Mouse (Mus musculus): ENCODE results near the gene Aadacl2. TPM values are rescaled to one million over a fixed set of nuclear protein-coding genes. Genes with fewer than 3 reads are reported as not detected.

Gene Aadacl2
- polyA plus RNA-seq (2014; fragmentation: Nextera tagmentation; extraction: Ambion mirVana), result not detected in 2 replicates

DNA sequence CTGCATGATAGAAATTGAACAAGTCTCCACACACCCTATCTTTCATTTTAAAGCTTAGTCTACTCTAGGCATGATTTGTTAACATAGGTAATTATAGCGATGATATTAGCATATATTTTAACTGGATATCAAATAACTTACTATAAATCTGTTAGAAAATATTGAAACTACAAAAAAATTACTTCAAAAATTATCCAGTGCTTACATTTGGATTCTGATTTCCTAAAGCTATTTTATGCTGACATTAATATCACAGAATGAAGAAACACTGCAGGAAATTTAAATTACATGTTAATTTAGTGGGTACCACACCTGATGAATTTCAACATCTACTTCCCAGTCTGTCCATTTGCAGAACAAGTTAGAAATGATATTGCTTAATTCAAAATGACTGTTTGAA is at the start of gene Aadacl2:
Aadacl2 (plus strand) TSS at position 301 of the 400 bp plus-strand sequence.
- DNase-seq (ENCODE audit: low spot score) (no peak), ATAC-seq (ENCODE audit: low FRiP score) (no peak)
- Histone ChIP-seq H3K4me1 (replicated peaks; ENCODE audit: control insufficient read depth, insufficient read depth, low read length) (no peaks in the 10 kb centered on the region), H3K9ac (no peak within 1 kb of the TSS), H3K36me3 (replicated peaks; ENCODE audit: control insufficient read depth, insufficient read depth) (no peaks in the 10 kb centered on the region), H3K4me3 (replicated peaks; ENCODE audit: low read length) (no peak within 1 kb of the TSS), H3K27ac (no peak within 1 kb of the TSS), H3K4me2 (replicated peaks) (no peak within 1 kb of the TSS), H3K9me3 (ENCODE audit: control insufficient read depth, low read length) (no peaks in the 10 kb centered on the region), H3K27me3 (ENCODE audit: control insufficient read depth, insufficient read depth, low read length) (no peaks in the 10 kb centered on the region)
- 90% methylated on average over 1 of the region's 1 CpGs for WGBS

DNA sequence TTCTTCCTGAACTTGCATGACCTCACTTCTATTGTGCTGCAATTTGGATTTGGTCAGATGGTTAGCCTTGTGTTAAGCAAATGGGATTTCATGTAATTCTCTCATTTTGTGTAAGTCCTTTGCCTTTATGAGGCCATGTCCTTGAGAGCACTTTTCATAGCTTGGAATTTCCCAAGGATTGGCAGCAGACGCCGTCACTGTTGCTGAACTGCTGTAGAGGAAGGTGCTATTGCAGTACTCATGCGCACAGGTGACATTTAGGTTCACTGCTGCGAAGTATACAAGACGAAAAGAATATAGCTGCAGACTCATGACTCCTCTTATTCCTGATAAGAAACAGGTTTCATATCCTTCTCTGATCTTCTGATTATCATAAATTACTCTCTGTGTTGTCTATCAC is 35.7 kb upstream of the Aadacl2 start:
- WGBS, result 90% methylated on average over 5 of the region's 5 CpGs
- H3K9me3 ChIP-seq (ENCODE audit: control insufficient read depth, low read length), result no peaks in the 10 kb centered on the region
- no peak overlapping the region for H3K27ac ChIP-seq
- ATAC-seq (ENCODE audit: low FRiP score) (no peak), DNase-seq (ENCODE audit: low spot score) (no peak)
- no peaks in the 10 kb centered on the region for H3K36me3 ChIP-seq (replicated peaks; ENCODE audit: control insufficient read depth, insufficient read depth)
- H3K4me1 ChIP-seq (replicated peaks; ENCODE audit: control insufficient read depth, insufficient read depth, low read length), result no peaks in the 10 kb centered on the region
- H3K9ac ChIP-seq, result no peak overlapping the region
- no peak overlapping the region for H3K4me2 ChIP-seq (replicated peaks)
- H3K27me3 ChIP-seq (ENCODE audit: control insufficient read depth, insufficient read depth, low read length), result no peaks in the 10 kb centered on the region
- no peak overlapping the region for H3K4me3 ChIP-seq (replicated peaks; ENCODE audit: low read length)

DNA sequence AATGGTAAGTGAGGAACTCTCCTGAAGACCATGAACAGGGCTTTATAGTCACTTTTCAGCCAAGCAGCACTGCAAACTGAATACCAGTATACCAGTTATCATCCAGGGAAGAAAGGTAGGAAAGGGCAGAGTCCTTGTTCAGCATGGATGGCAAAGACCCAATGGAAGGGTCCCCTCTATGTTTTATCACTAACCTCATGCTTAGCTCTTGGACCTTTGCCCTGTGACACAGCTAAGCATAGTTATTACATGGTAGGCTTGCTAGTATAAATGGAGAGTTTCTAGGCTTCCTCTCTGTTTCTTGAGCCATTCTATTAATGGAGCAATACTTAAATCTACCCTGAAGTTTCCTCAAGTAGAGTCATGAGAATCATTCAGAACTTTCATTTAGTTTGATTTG is 32.0 kb upstream of the Aadacl2 start:
- ATAC-seq (ENCODE audit: low FRiP score) (no peak), DNase-seq (ENCODE audit: low spot score) (no peak)
- H3K36me3 ChIP-seq (replicated peaks; ENCODE audit: control insufficient read depth, insufficient read depth), result no peaks in the 10 kb centered on the region
- H3K27ac ChIP-seq, result no peak overlapping the region
- no peak overlapping the region for H3K4me2 ChIP-seq (replicated peaks)
- no peak overlapping the region for H3K4me3 ChIP-seq (replicated peaks; ENCODE audit: low read length)
- no peaks in the 10 kb centered on the region for H3K9me3 ChIP-seq (ENCODE audit: control insufficient read depth, low read length)
- no peaks in the 10 kb centered on the region for H3K27me3 ChIP-seq (ENCODE audit: control insufficient read depth, insufficient read depth, low read length)
- H3K9ac ChIP-seq, result no peak overlapping the region
- no peaks in the 10 kb centered on the region for H3K4me1 ChIP-seq (replicated peaks; ENCODE audit: control insufficient read depth, insufficient read depth, low read length)

DNA sequence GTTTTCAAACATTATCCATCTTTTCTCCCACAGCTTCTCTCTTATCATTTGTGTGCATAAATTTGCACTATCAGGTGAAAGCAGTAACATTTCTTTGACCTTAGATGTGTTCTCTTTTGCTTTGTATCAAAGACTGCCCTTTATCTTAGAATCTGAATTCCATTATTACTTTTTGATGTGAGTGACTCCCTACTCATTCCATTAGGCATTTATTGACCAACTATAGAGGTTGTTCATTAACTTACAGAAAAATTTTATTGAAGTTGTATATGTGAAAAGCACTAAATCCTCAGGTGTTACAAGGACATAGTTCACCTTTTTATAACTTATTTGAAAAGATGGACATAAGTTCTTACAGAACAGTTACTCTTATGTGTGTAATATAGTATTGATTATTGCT is 2.9 kb upstream of the Aadacl2 start:
- H3K4me2 ChIP-seq (replicated peaks), result no peak overlapping the region
- no peaks in the 10 kb centered on the region for H3K4me1 ChIP-seq (replicated peaks; ENCODE audit: control insufficient read depth, insufficient read depth, low read length)
- H3K9ac ChIP-seq, result no peak overlapping the region

DNA sequence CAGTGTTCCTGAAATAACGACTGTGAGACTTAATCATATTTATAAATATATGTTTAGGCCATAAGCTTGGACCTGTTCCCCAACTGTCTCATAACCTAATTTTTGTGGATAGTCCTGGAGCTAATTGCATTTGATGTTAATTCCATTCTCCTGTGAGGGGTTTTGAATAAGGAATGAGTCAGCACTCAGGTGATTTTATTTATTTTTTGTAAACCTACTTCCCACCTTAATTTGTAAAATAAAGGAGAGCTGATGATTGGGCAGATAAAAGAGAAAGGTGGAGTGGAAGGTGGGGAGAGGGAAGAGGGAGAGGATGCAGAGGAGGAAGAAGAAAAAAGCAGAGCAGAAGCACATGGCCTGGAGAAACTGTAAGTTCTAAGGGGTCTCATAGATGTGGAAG is 18.9 kb downstream of the Aadacl2 start, which contains the start of gene Aadac:
Aadac (plus strand) TSS at position 301 of the 400 bp plus-strand sequence.
- no peak within 1 kb of the TSS for H3K9ac ChIP-seq
- 84% methylated on average over 1 of the region's 1 CpGs for WGBS

More for the DNA sequence above, 2.9 kb upstream of the Aadacl2 start:
- H3K36me3 ChIP-seq (replicated peaks; ENCODE audit: control insufficient read depth, insufficient read depth), result no peaks in the 10 kb centered on the region
- H3K27me3 ChIP-seq (ENCODE audit: control insufficient read depth, insufficient read depth, low read length), result no peaks in the 10 kb centered on the region
- DNase-seq (ENCODE audit: low spot score) (no peak), ATAC-seq (ENCODE audit: low FRiP score) (no peak)
- no peak overlapping the region for H3K27ac ChIP-seq
- H3K9me3 ChIP-seq (ENCODE audit: control insufficient read depth, low read length), result no peaks in the 10 kb centered on the region
- no peak overlapping the region for H3K4me3 ChIP-seq (replicated peaks; ENCODE audit: low read length)

DNA sequence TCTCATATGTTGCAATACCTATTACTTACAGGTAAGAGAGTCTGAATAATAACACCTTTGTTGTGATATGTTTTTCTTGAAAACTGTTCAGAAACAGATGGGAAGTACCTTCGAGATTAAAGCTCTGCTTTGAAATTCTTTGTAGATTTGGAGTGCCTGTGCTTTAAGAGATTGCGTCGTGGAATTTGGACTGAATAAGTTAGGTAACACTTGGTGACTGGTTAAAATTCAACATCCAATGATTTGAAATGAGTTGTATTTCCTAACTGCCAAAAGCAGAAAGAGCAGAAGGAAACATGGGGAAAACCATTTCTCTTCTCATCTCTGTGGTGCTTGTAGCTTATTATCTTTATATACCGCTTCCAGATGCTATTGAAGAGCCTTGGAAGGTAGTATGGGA is 25.0 kb downstream of the Aadacl2 start:
- Histone ChIP-seq H3K4me3 (replicated peaks; ENCODE audit: low read length) (no peak overlapping the region), H3K9me3 (ENCODE audit: control insufficient read depth, low read length) (no peaks in the 10 kb centered on the region), H3K4me1 (replicated peaks; ENCODE audit: control insufficient read depth, insufficient read depth, low read length) (no peaks in the 10 kb centered on the region), H3K27ac (no peak overlapping the region), H3K9ac (no peak overlapping the region), H3K4me2 (replicated peaks) (no peak overlapping the region), H3K27me3 (ENCODE audit: control insufficient read depth, insufficient read depth, low read length) (no peaks in the 10 kb centered on the region), H3K36me3 (replicated peaks; ENCODE audit: control insufficient read depth, insufficient read depth) (no peaks in the 10 kb centered on the region)
- ATAC-seq (ENCODE audit: low FRiP score) (no peak), DNase-seq (ENCODE audit: low spot score) (no peak)
- 90% methylated on average over 4 of the region's 4 CpGs for WGBS

More for the DNA sequence above, 18.9 kb downstream of the Aadacl2 start, which contains the start of gene Aadac:
- DNase-seq (ENCODE audit: low spot score), result no peak
- Histone ChIP-seq H3K27me3 (ENCODE audit: control insufficient read depth, insufficient read depth, low read length) (no peaks in the 10 kb centered on the region), H3K4me2 (replicated peaks) (no peak within 1 kb of the TSS), H3K36me3 (replicated peaks; ENCODE audit: control insufficient read depth, insufficient read depth) (no peaks in the 10 kb centered on the region), H3K4me1 (replicated peaks; ENCODE audit: control insufficient read depth, insufficient read depth, low read length) (no peaks in the 10 kb centered on the region), H3K4me3 (replicated peaks; ENCODE audit: low read length) (no peak within 1 kb of the TSS), H3K27ac (no peak within 1 kb of the TSS), H3K9me3 (ENCODE audit: control insufficient read depth, low read length) (no peaks in the 10 kb centered on the region)
- ATAC-seq (ENCODE audit: low FRiP score), result no peak

DNA sequence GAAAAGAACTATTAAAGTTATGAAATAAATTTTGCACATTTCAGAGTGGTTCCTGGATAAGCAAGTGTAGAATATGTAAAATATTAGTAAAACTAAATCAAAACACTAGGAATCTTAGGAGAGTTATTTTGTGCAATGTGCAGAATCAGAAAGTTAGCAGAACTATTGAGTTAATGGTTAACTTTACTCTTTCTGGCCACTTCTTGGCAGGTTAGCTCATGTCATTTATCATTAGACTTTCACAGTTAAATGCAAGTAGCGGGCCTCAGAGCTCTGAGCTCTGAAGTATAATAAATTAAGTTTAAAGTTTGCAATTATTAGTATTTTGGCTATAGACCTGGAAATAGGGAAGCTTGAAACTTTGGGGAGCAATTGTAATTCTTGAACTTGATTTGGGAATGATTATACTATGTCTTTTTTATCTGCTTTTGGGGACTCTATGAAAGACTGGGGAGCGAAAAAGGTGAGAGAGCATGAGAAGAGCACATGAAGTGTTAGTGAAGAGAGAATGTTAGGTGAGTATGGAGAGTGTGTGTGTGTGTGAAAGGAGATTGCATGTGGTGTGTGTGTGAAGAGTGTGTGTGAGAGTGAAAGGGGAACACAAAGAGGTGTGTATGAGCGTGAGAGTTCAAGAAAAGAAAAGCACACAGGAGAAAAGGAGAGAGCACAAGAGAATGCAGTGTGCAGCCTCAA is 39.8 kb downstream of the Aadacl2 start:
- Histone ChIP-seq H3K4me2 (replicated peaks) (no peak overlapping the region), H3K4me1 (replicated peaks; ENCODE audit: control insufficient read depth, insufficient read depth, low read length) (no peaks in the 10 kb centered on the region), H3K27me3 (ENCODE audit: control insufficient read depth, insufficient read depth, low read length) (no peaks in the 10 kb centered on the region), H3K27ac (no peak overlapping the region), H3K36me3 (replicated peaks; ENCODE audit: control insufficient read depth, insufficient read depth) (no peaks in the 10 kb centered on the region), H3K9ac (no peak overlapping the region), H3K4me3 (replicated peaks; ENCODE audit: low read length) (no peak overlapping the region), H3K9me3 (ENCODE audit: control insufficient read depth, low read length) (no peaks in the 10 kb centered on the region)
- DNase-seq (ENCODE audit: low spot score) (no peak), ATAC-seq (ENCODE audit: low FRiP score) (no peak)
- 79% methylated on average over 3 of the region's 3 CpGs for WGBS

DNA sequence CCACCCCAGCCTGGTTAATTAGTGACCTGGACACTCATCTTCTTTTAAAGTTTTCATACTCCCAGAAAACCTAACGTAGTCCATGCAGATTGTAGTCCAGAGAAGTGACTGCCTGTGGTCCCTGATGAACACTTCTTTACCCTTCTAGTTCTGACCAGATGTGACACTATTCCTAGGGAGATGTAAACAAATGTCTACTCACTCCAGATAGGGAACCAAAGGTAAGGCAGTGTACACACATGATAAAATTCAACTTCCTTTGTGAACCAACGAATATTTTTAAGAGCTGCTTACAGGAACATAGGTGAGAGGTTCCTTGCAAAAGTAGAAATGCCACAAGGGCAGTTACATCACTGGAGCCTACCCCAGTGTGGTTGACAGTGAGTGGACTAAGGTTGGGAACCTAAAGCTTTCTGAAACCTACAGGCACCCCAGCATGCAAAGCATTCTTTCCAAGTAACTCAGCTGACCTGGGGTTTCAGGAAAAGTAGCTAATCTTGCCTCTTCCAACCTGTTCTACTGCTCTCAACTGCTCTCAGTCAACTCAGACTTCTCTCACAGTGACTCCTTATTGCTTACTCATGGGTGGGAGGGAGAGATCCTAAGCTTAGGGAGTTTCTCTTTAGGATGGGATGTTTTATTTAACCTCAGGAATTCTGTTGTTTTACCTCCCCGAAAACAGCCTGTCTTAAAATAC is 46.8 kb downstream of the Aadacl2 start:
- Histone ChIP-seq H3K4me3 (replicated peaks; ENCODE audit: low read length) (no peak overlapping the region), H3K9ac (no peak overlapping the region), H3K4me1 (replicated peaks; ENCODE audit: control insufficient read depth, insufficient read depth, low read length) (no peaks in the 10 kb centered on the region), H3K9me3 (ENCODE audit: control insufficient read depth, low read length) (no peaks in the 10 kb centered on the region), H3K36me3 (replicated peaks; ENCODE audit: control insufficient read depth, insufficient read depth) (no peaks in the 10 kb centered on the region), H3K4me2 (replicated peaks) (no peak overlapping the region), H3K27me3 (ENCODE audit: control insufficient read depth, insufficient read depth, low read length) (no peaks in the 10 kb centered on the region), H3K27ac (no peak overlapping the region)
- 87% methylated on average over 3 of the region's 3 CpGs for WGBS
- ATAC-seq (ENCODE audit: low FRiP score), result no peak
- no peak for DNase-seq (ENCODE audit: low spot score)

DNA sequence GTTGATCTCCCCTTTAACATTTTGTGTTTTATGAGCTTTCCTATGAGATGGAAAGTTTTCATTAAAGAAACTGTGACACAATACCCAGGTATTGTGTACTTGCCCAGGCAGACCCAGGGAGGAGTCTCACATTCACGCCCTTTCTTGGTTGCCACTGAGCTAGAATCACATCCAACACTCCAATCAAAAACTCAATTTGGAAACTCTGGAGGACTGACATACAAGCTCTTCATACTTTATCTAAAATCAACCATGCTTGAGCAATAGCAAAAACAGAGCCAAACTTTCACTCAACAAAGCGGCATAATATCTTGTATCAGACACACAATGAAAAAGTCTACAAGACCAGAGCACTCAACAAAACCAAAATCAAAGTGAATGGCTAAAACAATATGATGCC is 47.4 kb downstream of the Aadacl2 start:
- WGBS, result 95% methylated on average over 2 of the region's 2 CpGs

More for the DNA sequence above, 47.4 kb downstream of the Aadacl2 start:
- no peak overlapping the region for H3K4me2 ChIP-seq (replicated peaks)
- no peaks in the 10 kb centered on the region for H3K9me3 ChIP-seq (ENCODE audit: control insufficient read depth, low read length)
- no peak overlapping the region for H3K27ac ChIP-seq
- DNase-seq (ENCODE audit: low spot score), result no peak
- no peak overlapping the region for H3K4me3 ChIP-seq (replicated peaks; ENCODE audit: low read length)
- no peak for ATAC-seq (ENCODE audit: low FRiP score)
- H3K36me3 ChIP-seq (replicated peaks; ENCODE audit: control insufficient read depth, insufficient read depth), result no peaks in the 10 kb centered on the region
- no peaks in the 10 kb centered on the region for H3K4me1 ChIP-seq (replicated peaks; ENCODE audit: control insufficient read depth, insufficient read depth, low read length)
- no peaks in the 10 kb centered on the region for H3K27me3 ChIP-seq (ENCODE audit: control insufficient read depth, insufficient read depth, low read length)
- H3K9ac ChIP-seq, result no peak overlapping the region
